Mouse (Mus musculus) gonadal fat pad, adult 2 months (tissue): Measurements from ENCODE around the gene Tlr5. TPM values are rescaled to one million over a fixed set of nuclear protein-coding genes. Genes with fewer than 3 reads are reported as not detected.

Experiments used
- DNase-seq: peaks from one replicate; pipeline ENCODE4 v3.0.0-alpha.2; 2012; ENCODE audit warnings: low read depth
- polyA plus RNA-seq: library from polyadenylated mRNA; depleted of rRNA; stranded (reverse); fragments of >200 nt; gene quantifications from 2 replicates; pipeline ENCODE4 v1.2.3, GENCODE M21; 2012

Gene Tlr5
- polyA plus RNA-seq, 1 experiment, result 5.3 TPM

DNA sequence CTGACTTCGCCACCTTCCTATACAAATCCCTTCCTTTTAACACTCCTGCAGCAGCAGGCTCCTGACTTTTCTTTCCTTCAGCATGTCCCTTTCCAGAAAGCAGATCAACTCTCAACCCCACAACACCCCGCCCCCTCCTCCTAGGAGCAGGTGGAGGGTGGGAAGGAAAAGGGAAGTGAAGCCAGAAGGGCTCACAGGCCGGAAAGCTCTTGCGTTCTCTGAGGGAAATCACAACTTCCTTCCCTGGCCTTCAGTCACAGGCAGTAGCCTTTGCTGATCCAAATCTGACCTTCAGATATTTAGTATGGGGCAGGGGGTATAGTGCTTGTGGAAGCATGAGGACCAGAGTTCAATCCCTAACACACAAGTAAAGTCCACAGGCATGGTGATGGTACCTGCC is 921 bp upstream of the Tlr5 start:
- DNase-seq, result no peak

- DNase-seq, result no peak
These were observed 546 bp downstream of the Tlr5 start for GRCm38 (mm10) chr1:182955047-182955620.

GRCm38 (mm10) chr1:182956186-182956960 is 1.8 kb downstream of the Tlr5 start:
- DNase-seq, result peak; percentile 49

DNA sequence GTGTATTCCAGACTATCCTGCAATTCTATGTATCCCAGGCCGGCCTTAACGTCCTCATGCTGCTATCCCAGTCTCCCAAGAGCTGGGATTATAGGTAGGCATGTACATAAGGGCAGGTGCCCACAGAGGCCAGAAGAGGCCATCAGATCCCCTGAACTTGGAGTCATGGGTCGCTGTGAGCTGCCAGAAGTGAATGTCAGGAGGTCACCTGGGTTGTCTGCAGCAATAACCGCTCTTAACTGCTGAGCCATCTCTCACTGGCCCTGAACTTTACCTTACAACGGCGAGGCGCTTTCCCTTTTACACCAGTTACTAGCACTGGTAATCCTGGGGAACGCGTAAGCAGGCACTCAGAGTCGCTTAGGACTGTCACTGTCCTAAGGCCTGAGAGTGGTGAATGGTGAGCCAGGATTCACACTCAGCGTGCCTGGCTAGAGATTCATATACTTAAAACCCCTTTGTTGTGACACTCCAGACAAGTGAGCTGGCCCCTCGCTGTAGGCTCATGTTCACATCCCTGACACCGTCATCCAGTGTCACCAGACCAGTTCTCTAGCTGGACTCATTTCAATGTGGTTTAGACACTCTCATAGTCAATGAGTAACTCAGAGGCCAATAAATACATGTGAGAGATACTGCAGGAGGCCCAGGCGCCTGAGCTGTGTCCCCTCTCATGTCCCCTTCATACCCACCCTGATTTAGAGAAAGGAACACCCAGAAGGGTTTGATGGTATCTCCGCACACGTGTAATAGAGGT is 2.6 kb downstream of the Tlr5 start:
- peak; percentile 81 for DNase-seq

- DNase-seq, result peak; percentile 56
These were observed 3.4 kb downstream of the Tlr5 start for GRCm38 (mm10) chr1:182957826-182958544.

GRCm38 (mm10) chr1:182958824-182959223 is 4.2 kb downstream of the Tlr5 start:
- DNase-seq, result no peak

- no peak for DNase-seq
These were observed 4.7 kb downstream of the Tlr5 start for GRCm38 (mm10) chr1:182959251-182959691.

DNA sequence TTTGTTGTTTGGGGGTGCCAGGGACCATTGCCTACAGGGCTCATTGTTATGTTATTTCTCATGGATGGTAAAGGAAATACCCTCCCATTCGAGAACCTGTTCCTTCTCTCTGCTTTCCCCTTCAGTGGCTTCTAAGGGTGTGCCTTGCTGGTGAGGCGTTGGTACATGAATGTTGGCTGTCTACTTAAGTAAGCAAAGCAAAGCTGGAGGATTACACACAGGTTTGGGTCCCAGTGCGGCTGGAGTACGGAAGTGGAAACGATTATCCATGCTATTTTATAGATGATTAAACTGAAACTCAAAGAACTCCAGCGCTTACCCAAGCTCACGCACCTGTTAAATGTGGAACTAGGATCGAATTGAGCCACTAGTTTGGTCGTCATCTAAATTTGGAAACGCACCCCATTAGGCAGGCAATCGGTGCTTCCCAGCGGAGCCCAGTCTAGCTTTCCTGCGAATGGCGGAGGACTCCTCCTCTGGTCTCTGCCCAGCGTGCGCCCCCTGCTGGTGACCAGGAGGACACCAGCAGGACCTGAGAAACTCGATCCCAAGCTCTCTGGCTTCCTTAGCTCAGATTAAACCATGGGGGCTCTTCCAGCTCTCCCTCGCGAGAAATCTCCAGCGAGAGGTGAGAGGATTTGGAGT is 5.3 kb downstream of the Tlr5 start:
- no peak for DNase-seq

- no peak for DNase-seq
These were observed 6.5 kb downstream of the Tlr5 start for GRCm38 (mm10) chr1:182961076-182961475.

GRCm38 (mm10) chr1:182963329-182963728 is 8.7 kb downstream of the Tlr5 start:
- DNase-seq, result no peak

- DNase-seq, result no peak
These were observed 10.4 kb downstream of the Tlr5 start for GRCm38 (mm10) chr1:182964855-182965466.

DNA sequence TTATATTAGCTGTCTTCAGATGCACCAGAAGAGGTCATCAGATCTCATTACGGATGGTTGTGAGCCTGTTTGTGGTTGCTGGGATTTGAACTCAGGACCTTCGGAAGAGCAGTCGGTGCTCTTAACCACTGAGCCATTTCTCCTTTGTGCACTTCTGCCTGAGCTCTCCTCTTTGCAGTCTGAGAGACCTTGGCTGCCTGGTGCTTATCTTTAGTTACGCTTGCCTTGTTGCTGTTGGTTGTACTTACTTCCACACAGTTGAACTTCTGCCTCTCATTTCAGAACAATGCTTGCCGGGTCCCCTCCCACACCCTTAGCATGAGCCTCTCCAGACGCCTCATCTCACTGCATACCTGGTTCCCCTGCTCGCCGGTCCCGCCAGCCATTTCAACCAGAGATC is 14.1 kb downstream of the Tlr5 start:
- no peak for DNase-seq

GRCm38 (mm10) chr1:182972240-182972639 is 17.7 kb downstream of the Tlr5 start:
- DNase-seq, result no peak

DNA sequence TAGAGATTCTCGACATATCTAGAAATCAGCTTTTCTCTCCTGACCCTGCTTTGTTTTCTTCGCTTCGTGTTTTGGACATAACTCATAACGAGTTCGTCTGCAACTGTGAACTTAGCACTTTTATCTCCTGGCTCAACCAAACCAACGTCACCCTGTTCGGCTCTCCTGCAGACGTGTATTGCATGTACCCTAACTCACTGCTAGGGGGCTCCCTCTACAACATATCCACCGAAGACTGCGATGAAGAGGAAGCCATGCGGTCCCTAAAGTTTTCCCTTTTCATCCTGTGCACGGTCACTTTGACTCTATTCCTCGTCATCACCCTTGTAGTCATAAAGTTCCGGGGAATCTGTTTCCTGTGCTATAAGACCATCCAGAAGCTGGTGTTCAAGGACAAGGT is 20.2 kb downstream of the Tlr5 start:
- no peak for DNase-seq

GRCm38 (mm10) chr1:182980702-182981101 is 26.1 kb downstream of the Tlr5 start:
- DNase-seq, result no peak

GRCm38 (mm10) chr1:182982995-182983394 is 28.4 kb downstream of the Tlr5 start:
- no peak for DNase-seq

DNA sequence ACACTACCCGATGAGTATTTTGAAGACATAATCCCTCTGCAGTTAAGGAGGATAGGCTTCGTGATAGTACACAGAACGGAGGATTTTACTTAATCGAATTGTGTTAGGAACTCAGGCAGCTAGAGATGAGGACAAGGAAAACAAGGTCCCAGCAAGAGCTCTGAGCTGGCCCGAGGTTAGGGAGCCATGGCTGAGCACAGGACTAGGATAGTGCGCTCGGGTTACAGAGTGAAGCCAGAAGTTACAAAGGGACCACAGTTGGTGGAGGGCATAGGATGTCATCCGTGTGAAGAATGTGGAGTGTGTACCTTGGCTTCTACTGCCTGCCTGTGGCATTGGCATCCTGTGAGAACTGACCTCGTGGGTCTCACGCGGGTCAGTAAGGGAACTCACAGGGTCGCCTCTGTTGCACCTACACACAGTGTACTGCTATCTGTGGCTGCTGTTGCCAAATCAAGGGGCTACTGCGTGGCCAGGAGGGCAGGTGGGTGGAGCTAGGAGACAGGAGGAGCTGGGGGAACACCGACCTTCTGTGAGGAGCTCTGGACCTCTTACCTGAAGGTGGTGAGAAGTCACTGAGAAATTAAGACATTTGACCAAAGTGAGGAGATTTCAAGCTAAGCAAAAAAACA is 29.0 kb downstream of the Tlr5 start:
- DNase-seq, result no peak

DNA sequence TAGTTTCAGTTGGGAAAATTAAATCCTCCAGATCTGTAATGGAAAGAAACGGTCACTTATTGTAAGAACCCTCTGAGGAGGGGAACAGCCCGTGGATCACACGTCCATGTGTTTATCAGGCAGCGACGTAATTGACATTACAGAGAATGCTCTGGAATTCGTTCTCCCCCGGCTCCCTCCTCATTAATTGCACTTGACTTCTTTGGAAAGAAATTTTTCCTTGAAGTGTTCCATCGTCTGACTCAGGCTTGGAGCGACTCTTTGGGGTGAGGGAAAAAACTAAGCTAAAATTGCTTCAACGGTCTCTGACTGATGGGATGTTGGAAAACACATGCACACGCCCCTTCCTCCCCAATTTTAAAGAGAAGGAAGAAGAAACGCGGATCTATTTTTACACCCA is 31.7 kb downstream of the Tlr5 start:
- no peak for DNase-seq

DNA sequence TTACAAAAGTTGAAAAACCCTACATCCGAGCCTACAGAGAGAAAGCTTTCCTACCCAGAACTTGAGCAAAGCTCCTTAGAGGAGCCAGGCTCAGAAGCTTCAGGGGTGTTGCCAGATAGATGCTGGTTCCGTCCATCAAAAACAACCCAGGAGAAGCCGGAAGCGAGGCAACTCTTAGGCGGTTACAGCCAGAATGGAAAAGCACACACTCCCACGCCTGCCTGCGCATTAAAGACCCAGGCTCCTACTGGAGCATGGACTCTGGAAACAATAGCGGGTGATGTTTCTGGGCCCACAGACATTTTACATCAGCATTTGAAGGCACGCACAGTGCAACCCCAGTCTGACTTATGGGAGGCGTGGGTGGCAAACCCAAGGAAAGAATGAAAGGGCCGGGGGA is 32.2 kb downstream of the Tlr5 start:
- DNase-seq, result no peak

GRCm38 (mm10) chr1:182987801-182988200 is 33.2 kb downstream of the Tlr5 start:
- no peak for DNase-seq

GRCm38 (mm10) chr1:182988646-182989045 is 34.1 kb downstream of the Tlr5 start:
- no peak for DNase-seq
